8 mouse cellular contexts compared by ENCODE assay signal in genomic region chr14:52118456-52118822, GRCm38 (mm10). TPM values are rescaled to one million over a fixed set of nuclear protein-coding genes. Genes with fewer than 3 reads are reported as not detected.
A peak's percentile ranks its signal among the peaks of the same experiment; 100 is the strongest.
DNase-seq lines count a peak whose midpoint lies in the region; ATAC-seq and TF ChIP-seq lines count a peak whose summit lies in the region.

No protein-coding gene starts in this region.

- no peak overlapping the region for H3K4me2 ChIP-seq in CH12.LX (ENCODE audit: insufficient read depth, low read depth, poor library complexity, severe bottlenecking)
- H3K4me2 ChIP-seq in heart, postnatal 0 days (ENCODE audit: low read depth, low read length): peak overlapping the region; percentile 97
- H3K4me2 ChIP-seq in liver, embryonic 13.5 days: peak overlapping the region; percentile 97

- no peak overlapping the region for H3K4me3 ChIP-seq in CH12.LX (replicated peaks in 1 of 3; ENCODE audit: low read depth in 2 of 3, low read length in 2 of 3, poor library complexity in 1 of 3)
- H3K4me3 ChIP-seq in heart, postnatal 0 days (ENCODE audit: low read depth, low read length): peak overlapping the region; percentile 61
- H3K4me3 ChIP-seq in liver, embryonic 13.5 days (replicated peaks): peak overlapping the region; percentile 65

- no peak for TF ChIP-seq POLR2A in CH12.LX (IDR thresholded peaks at IDR 0.05; ENCODE audit: low read depth, low read length)

- TF ChIP-seq CTCF in CH12.LX (conservative IDR thresholded peaks at IDR 0.05 in 1 of 2, IDR thresholded peaks at IDR 0.05 in 1 of 2; ENCODE audit: low read depth in 2 of 2, low read length in 2 of 2): no peak
- no peak for TF ChIP-seq CTCF in heart, postnatal 0 days (IDR thresholded peaks at IDR 0.05; ENCODE audit: low read depth)

- 17% methylated on average over 8 of the region's 8 CpGs for WGBS in heart, postnatal 0 days
- 2% methylated on average over 8 of the region's 8 CpGs for WGBS in liver, embryonic 13.5 days (ENCODE audit: insufficient replicate concordance)

- no peak for TF ChIP-seq EP300 in CH12.LX (IDR thresholded peaks at IDR 0.05; ENCODE audit: low read length)
- TF ChIP-seq EP300 in heart, postnatal 0 days (IDR thresholded peaks at IDR 0.05; ENCODE audit: low read depth): no peak

- H3K27ac ChIP-seq in CH12.LX (ENCODE audit: insufficient read depth, low read depth): no peak overlapping the region
- H3K27ac ChIP-seq in heart, postnatal 0 days (ENCODE audit: low read depth): peak overlapping the region; percentile 39
- peak overlapping the region; percentile 74; the same call in 1 of the 2 replicates for H3K27ac ChIP-seq in liver, embryonic 13.5 days

- no peak for ATAC-seq in heart, postnatal 0 days (ENCODE audit: insufficient read depth, low read depth)
- peak; percentile 53 for ATAC-seq in liver, embryonic 13.5 days (ENCODE audit: low read depth)
- no peak for ATAC-seq in monocyte, adult 5-6 weeks (replicated peaks; ENCODE audit: insufficient number of reproducible peaks, low FRiP score, low TSS enrichment, poor library complexity, severe bottlenecking)

- H3K79me2 ChIP-seq in CH12.LX (replicated peaks; ENCODE audit: control insufficient read depth, extremely low read depth, insufficient read depth, poor library complexity, severe bottlenecking): no peaks in the 10 kb centered on the region

- H3K9me3 ChIP-seq in CH12.LX (replicated peaks; ENCODE audit: low read length): no peaks in the 10 kb centered on the region
- no peaks in the 10 kb centered on the region for H3K9me3 ChIP-seq in heart, postnatal 0 days (replicated peaks; ENCODE audit: control insufficient read depth, low read length)
- H3K9me3 ChIP-seq in liver, embryonic 13.5 days (replicated peaks): no peaks in the 10 kb centered on the region

- H3K9ac ChIP-seq in CH12.LX (ENCODE audit: insufficient read depth, low read depth): no peak overlapping the region
- peak overlapping the region; percentile 72; the same call in 1 of the 2 replicates for H3K9ac ChIP-seq in heart, postnatal 0 days (replicated peaks; ENCODE audit: low read depth, low read length)
- H3K9ac ChIP-seq in liver, embryonic 13.5 days: peak overlapping the region; percentile 78

- in situ Hi-C loops in CH12.LX (cut with MboI; ENCODE audit: low pct_ligation_motif_present, low pct_unique_long_range_greater_than_20kb, low sequenced_read_pairs): no loop called here

- dilution Hi-C loops in CH12.LX (cut with MboI; ENCODE audit: extremely low pct_ligation_motif_present, extremely low pct_unique_long_range_greater_than_20kb, low sequenced_read_pairs): no loop called here

- H3K4me1 ChIP-seq in CH12.LX (ENCODE audit: control insufficient read depth in 1 of 2, insufficient read depth in 2 of 2): no peaks in the 10 kb centered on the region
- no peaks in the 10 kb centered on the region for H3K4me1 ChIP-seq in heart, postnatal 0 days (ENCODE audit: control insufficient read depth, insufficient read depth)
- peaks cover 24% of the 10 kb centered on the region for H3K4me1 ChIP-seq in liver, embryonic 13.5 days (replicated peaks)

- DNase-seq in embryo, embryonic 10 days (ENCODE audit: low spot score): peak; percentile 32
- no peak for DNase-seq in embryo, embryonic 9.5 days (ENCODE audit: extremely low spot score)
- DNase-seq in CH12.LX (ENCODE audit: extremely low read depth): no peak
- DNase-seq in heart, postnatal 0 days (ENCODE audit: low spot score): no peak
- DNase-seq in liver, embryonic 13.5 days: no peak
- DNase-seq in adrenal gland, adult 8-10 months: no peak
- no peak for DNase-seq in cerebellum, adult 11-12 months

- no peaks in the 10 kb centered on the region for H3K27me3 ChIP-seq in CH12.LX (replicated peaks)
- 0 out of 2 replicates have a peak, but pooled peaks cover 5% of the 10 kb centered on the region for H3K27me3 ChIP-seq in heart, postnatal 0 days (ENCODE audit: control insufficient read depth, insufficient read depth, low read length)
- H3K27me3 ChIP-seq in liver, embryonic 13.5 days: peaks cover 27% of the 10 kb centered on the region

- no peak for TF ChIP-seq RAD21 in CH12.LX (IDR thresholded peaks at IDR 0.05; ENCODE audit: low read depth, low read length)

- no peaks in the 10 kb centered on the region for H3K36me3 ChIP-seq in CH12.LX (replicated peaks in 1 of 2; ENCODE audit: control insufficient read depth in 1 of 2, insufficient read depth in 1 of 2, low read length in 1 of 2)
- H3K36me3 ChIP-seq in heart, postnatal 0 days (replicated peaks; ENCODE audit: control insufficient read depth, insufficient read depth, low read length): no peaks in the 10 kb centered on the region
- H3K36me3 ChIP-seq in liver, embryonic 13.5 days: no peaks in the 10 kb centered on the region

TF ChIP-seq in CH12.LX, 34 proteins besides CTCF, POLR2A, EP300 and RAD21:
- TF ChIP-seq PAX5 (IDR thresholded peaks at IDR 0.05; ENCODE audit: low read length) (no peak), ZNF384 (IDR thresholded peaks at IDR 0.05; ENCODE audit: low read depth, low read length) (peak; percentile 16; the same call in 1 of the 2 replicates)

RNA-seq across cellular contexts. Expression of gene Rpgrip1, which starts 7.9 kb away (rescaled TPM):
- total RNA-seq in CH12.LX (2012; rRNA removed) (12.0 and 15.0 TPM in 2 replicates), CH12.LX (2014; rRNA removed) (6.7 and 7.3 TPM in 2 replicates)
- 33.7 and 41.8 TPM in 2 replicates for polyA plus RNA-seq in CH12.LX (2012; ENCODE audit: insufficient read length, low read depth)
- total RNA-seq in heart, postnatal 0 days (2014; rRNA removed; ENCODE audit: low replicate concordance): 0.08 and 0.35 TPM in 2 replicates
- 21.8 and 23.5 TPM in 2 replicates for polyA plus RNA-seq in heart, postnatal 0 days (2015; fragmentation: Nextera tagmentation; extraction: Ambion mirVana)
- 63.8 and 64.0 TPM in 2 replicates for polyA plus RNA-seq in liver, embryonic 13.5 days (2015; fragmentation: Nextera tagmentation; extraction: Ambion mirVana)
- 1 to 10 TPM in 2 of 4 experiments, under 1 TPM in 2; 0.44 to 2.3 (median 1.4) TPM for total RNA-seq in adrenal gland, adult 8-10 months (2022)
- total RNA-seq in monocyte, adult 5-6 weeks (2017): 10.6 to 12.6 TPM (median 12.3 TPM) in 3 replicates

RNA-seq across cellular contexts. Expression of gene Hnrnpc, which starts 14.6 kb away (rescaled TPM):
- total RNA-seq in CH12.LX (2012; rRNA removed) (274 and 325 TPM in 2 replicates), CH12.LX (2014; rRNA removed) (370 and 375 TPM in 2 replicates)
- polyA plus RNA-seq in CH12.LX (2012; ENCODE audit: insufficient read length, low read depth): 813 and 876 TPM in 2 replicates
- total RNA-seq in heart, postnatal 0 days (2014; rRNA removed; ENCODE audit: low replicate concordance): 42.4 and 101 TPM in 2 replicates
- 170 and 177 TPM in 2 replicates for polyA plus RNA-seq in heart, postnatal 0 days (2015; fragmentation: Nextera tagmentation; extraction: Ambion mirVana)
- 388 and 457 TPM in 2 replicates for polyA plus RNA-seq in liver, embryonic 13.5 days (2015; fragmentation: Nextera tagmentation; extraction: Ambion mirVana)
- total RNA-seq in adrenal gland, adult 8-10 months (2022): 100 to 1,000 TPM; 181 to 335 (median 196) TPM
- total RNA-seq in monocyte, adult 5-6 weeks (2017): 287 to 397 TPM (median 370 TPM) in 3 replicates

Comparison
In these comparisons a context has a peak if more than half of its experiments do, and no peak if none do; other contexts are left out.
1. H3K4me3 ChIP-seq: peak in heart, postnatal 0 days (single experiment) and liver, embryonic 13.5 days (single experiment); none in CH12.LX (0 of 3).